Comparison of ENCODE assay signal across 11 mouse cellular contexts in the genomic region with DNA sequence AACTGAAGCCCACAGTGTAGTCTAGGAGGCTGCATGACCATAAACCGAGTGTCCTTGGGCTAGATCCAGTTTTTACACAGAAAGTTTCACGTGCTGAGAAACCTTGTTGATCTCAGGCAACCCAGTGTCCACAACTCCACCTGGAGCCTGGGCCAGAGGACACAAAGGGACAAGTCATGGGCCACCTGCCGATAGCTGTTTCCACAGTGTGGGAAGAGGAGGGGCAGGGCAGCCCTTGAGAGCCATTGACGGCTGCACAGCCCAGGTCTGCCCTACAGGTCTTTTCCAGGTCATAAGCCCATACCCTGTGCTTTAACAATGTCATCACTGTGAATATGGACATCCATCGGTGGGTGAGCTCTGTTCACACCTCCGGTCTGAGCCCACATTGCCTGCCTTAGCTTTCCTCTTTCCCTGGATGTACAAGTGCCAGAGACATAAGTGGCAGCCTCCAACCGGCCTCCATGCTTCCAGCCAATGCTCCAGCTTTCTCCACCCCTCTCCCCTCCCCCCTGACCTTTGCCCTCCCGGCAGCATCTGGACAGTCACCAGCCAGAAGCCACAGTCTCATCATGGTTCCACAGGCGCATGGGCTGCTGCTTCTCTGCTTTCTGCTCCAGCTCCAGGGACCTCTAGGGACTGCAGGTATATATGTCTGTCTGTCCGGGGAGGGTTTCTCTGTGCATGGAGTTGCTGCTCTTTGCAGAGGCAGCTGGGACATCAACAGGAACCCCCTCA. TPM values are rescaled to one million over a fixed set of nuclear protein-coding genes. Genes with fewer than 3 reads are reported as not detected.
A peak's percentile ranks its signal among the peaks of the same experiment; 100 is the strongest.
DNase-seq lines count a peak whose midpoint lies in the region; ATAC-seq and TF ChIP-seq lines count a peak whose summit lies in the region.
"Had no signal": no experiment of that assay in that cellular context is flagged by ENCODE, and none has a peak within 500 bp of the region (broad histone marks: within the 10 kb centered on the region; RNA-seq: fewer than 3 reads in every experiment).

A gene (plus strand): TSS at position 548 of the 738 bp plus-strand sequence.

- no peaks in the 10 kb centered on the region for H3K36me3 ChIP-seq in hindbrain, embryonic 11.5 days (ENCODE audit: control insufficient read depth, insufficient read depth, low read length)
- 0 out of 2 replicates have a peak, but pooled peaks cover 2% of the 10 kb centered on the region for H3K36me3 ChIP-seq in hindbrain, postnatal 0 days (ENCODE audit: insufficient read depth, low read length)
- peaks cover 4% of the 10 kb centered on the region; the same call in 1 of the 2 replicates for H3K36me3 ChIP-seq in liver, adult 2 months (ENCODE audit: control insufficient read depth, insufficient read depth, low read length)

- 0 out of 2 replicates have a peak, but pooled peaks cover 6% of the 10 kb centered on the region for H3K79me2 ChIP-seq in liver, adult 2 months (ENCODE audit: control insufficient read depth, insufficient read depth, low read length)

- peak; percentile 30 for DNase-seq in hindbrain, embryonic 11.5 days (ENCODE audit: low spot score)
- no peak for DNase-seq in hindbrain, postnatal 0 days (ENCODE audit: low spot score)
- peak; percentile 36 for DNase-seq in embryo, embryonic 11 days
- DNase-seq in liver, adult 2 months (ENCODE audit: extremely low read depth, low read depth, low spot score) = peak; percentile 91
- DNase-seq in lung, postnatal 14 days = peak; percentile 39
- DNase-seq in T-cell, adult 2 months (ENCODE audit: low spot score) = no peak
- no peak for DNase-seq in spleen, postnatal 36 days (ENCODE audit: low spot score in 2 of 2)
- DNase-seq: cerebellum, adult 2 months; thymus, postnatal 25 days had no signal

- no peak for ATAC-seq in hindbrain, embryonic 11.5 days (ENCODE audit: low FRiP score)
- no peak; the same call in 1 of the 2 replicates for ATAC-seq in hindbrain, postnatal 0 days
- no peak for ATAC-seq in frontal cortex, adult (ENCODE audit: low TSS enrichment)

- no peaks in the 10 kb centered on the region for H3K4me1 ChIP-seq in hindbrain, embryonic 11.5 days (replicated peaks; ENCODE audit: control insufficient read depth, insufficient read depth, low read length)
- H3K4me1 ChIP-seq in hindbrain, postnatal 0 days (ENCODE audit: insufficient read depth, low read length) = no peaks in the 10 kb centered on the region
- peaks cover 15% of the 10 kb centered on the region for H3K4me1 ChIP-seq in liver, adult 2 months (ENCODE audit: control insufficient read depth, insufficient read depth, low read length)

- 64% methylated on average over 10 of the region's 10 CpGs for WGBS in hindbrain, embryonic 11.5 days
- WGBS in hindbrain, postnatal 0 days = 59% methylated on average over 10 of the region's 10 CpGs
- 19% methylated on average over 10 of the region's 10 CpGs for WGBS in liver, adult 2 months

- H3K27ac ChIP-seq in hindbrain, embryonic 11.5 days (ENCODE audit: low read depth, low read length) = no peak within 1 kb of the TSS
- H3K27ac ChIP-seq in hindbrain, postnatal 0 days = no peak within 1 kb of the TSS
- H3K27ac ChIP-seq in liver, adult 2 months (replicated peaks; ENCODE audit: insufficient read depth, low read depth, low read length) = peak within 1 kb of the TSS; percentile 85

- H3K4me2 ChIP-seq in hindbrain, embryonic 11.5 days (replicated peaks; ENCODE audit: low read depth, low read length) = no peak within 1 kb of the TSS
- no peak within 1 kb of the TSS for H3K4me2 ChIP-seq in hindbrain, postnatal 0 days (ENCODE audit: low read depth, low read length)

- no peak for TF ChIP-seq CTCF in hindbrain, postnatal 0 days (IDR thresholded peaks at IDR 0.05; ENCODE audit: low read depth)
- TF ChIP-seq CTCF in liver, adult 2 months (IDR thresholded peaks at IDR 0.05; ENCODE audit: low read depth, low read length) = no peak

- H3K9me3 ChIP-seq in hindbrain, embryonic 11.5 days (ENCODE audit: control insufficient read depth, low read length) = no peaks in the 10 kb centered on the region
- no peaks in the 10 kb centered on the region for H3K9me3 ChIP-seq in hindbrain, postnatal 0 days (ENCODE audit: low read length)

- H3K27me3 ChIP-seq in hindbrain, embryonic 11.5 days (ENCODE audit: control insufficient read depth, insufficient read depth, low read length) = no peaks in the 10 kb centered on the region
- H3K27me3 ChIP-seq in hindbrain, postnatal 0 days (ENCODE audit: insufficient read depth, low read length) = no peaks in the 10 kb centered on the region
- no peaks in the 10 kb centered on the region for H3K27me3 ChIP-seq in liver, adult 2 months (ENCODE audit: control insufficient read depth, insufficient read depth, low read length)

- peak; percentile 67; the same call in 1 of the 2 replicates for TF ChIP-seq POLR2A in liver, adult 2 months (IDR thresholded peaks at IDR 0.05; ENCODE audit: extremely low read depth, insufficient read depth, low read length)

- no peak within 1 kb of the TSS for H3K9ac ChIP-seq in hindbrain, embryonic 11.5 days (ENCODE audit: low read depth, low read length)
- H3K9ac ChIP-seq in hindbrain, postnatal 0 days (replicated peaks; ENCODE audit: low read length) = no peak within 1 kb of the TSS
- H3K9ac ChIP-seq in liver, adult 2 months (ENCODE audit: low read depth, low read length) = peak within 1 kb of the TSS; percentile 52

- H3K4me3 ChIP-seq in hindbrain, embryonic 11.5 days (ENCODE audit: low read depth, low read length) = no peak within 1 kb of the TSS
- no peak within 1 kb of the TSS for H3K4me3 ChIP-seq in hindbrain, postnatal 0 days (ENCODE audit: low read length)
- peak within 1 kb of the TSS; percentile 52 for H3K4me3 ChIP-seq in liver, adult 2 months (ENCODE audit: insufficient read depth, low read depth, low read length)

RNA-seq across cellular contexts. Expression of the gene that starts here (rescaled TPM):
- polyA plus RNA-seq in hindbrain, embryonic 11.5 days (2014; fragmentation: Nextera tagmentation; extraction: Ambion mirVana) = 0.23 TPM in 1 of 2 replicates, not detected in the other
- 0.10 TPM in 1 of 2 replicates, not detected in the other for total RNA-seq in hindbrain, postnatal 0 days (2014; rRNA removed)
- not detected in 2 replicates for polyA plus RNA-seq in hindbrain, postnatal 0 days (2015; fragmentation: Nextera tagmentation; extraction: Ambion mirVana)
- total RNA-seq in liver, adult 2 months (2014; rRNA removed) = 95.0 and 117 TPM in 2 replicates
- 173 and 185 TPM in 2 replicates for polyA plus RNA-seq in liver, adult 2 months (2012; rRNA removed)
- polyA plus RNA-seq: limb, embryonic 11.5 days had no signal

Comparison
In these comparisons a context has a peak if more than half of its experiments do, and no peak if none do; other contexts are left out.
1. RNA of the gene that starts here (total RNA-seq): 95.0 to 117 TPM in liver, adult 2 months; 0.10 TPM in hindbrain, postnatal 0 days; every median in the first group is over 10 times any median in the second.
2. RNA of the gene that starts here (polyA plus RNA-seq): 173 to 185 TPM in liver, adult 2 months; 0.23 TPM in hindbrain, embryonic 11.5 days and not detected in hindbrain, postnatal 0 days; every median in the first group is over 100 times any median in the second.
3. Peak in DNase-seq in hindbrain, embryonic 11.5 days; RNA of the gene not detected or under 1 TPM.
4. DNase-seq: peak in embryo, embryonic 11 days (single experiment), liver, adult 2 months (single experiment) and lung, postnatal 14 days (single experiment); none in hindbrain, postnatal 0 days (single experiment), T-cell, adult 2 months (single experiment) and spleen, postnatal 36 days (0 of 2).